Mouse (Mus musculus) embryonic fibroblast, embryonic 13.5 days (primary cell): ENCODE measurements around the gene Olfr373. TPM values are rescaled to one million over a fixed set of nuclear protein-coding genes. Genes with fewer than 3 reads are reported as not detected.
"Not testable (repeated sequence)": the region's sequence is repeated elsewhere in the genome, so short reads cannot be mapped to it uniquely, and the experiment has no call there.

Source experiments
- H3K27ac ChIP-seq: 2 replicates; pipeline ENCODE4 v1.5.1; 2012; ENCODE audit warnings: low read length, control low read depth, inconsistent platforms; ENCODE audit not compliant: insufficient read depth
- H3K4me1 ChIP-seq: 2 replicates; pipeline ENCODE4 v1.6.1; 2011; ENCODE audit warnings: low read length; ENCODE audit not compliant: control insufficient read depth, insufficient read depth
- H3K4me3 ChIP-seq: 2 replicates; pipeline ENCODE4 v1.5.1; 2011; ENCODE audit warnings: mild to moderate bottlenecking, control low read depth, low read length; ENCODE audit not compliant: insufficient read depth
- CTCF ChIP-seq: IDR thresholded peaks from 2 replicates; pipeline ENCODE4 v1.5.1; 2011; ENCODE audit warnings: mild to moderate bottlenecking, control low read depth, low read length, moderate library complexity, borderline replicate concordance; ENCODE audit not compliant: insufficient read depth
- POLR2A ChIP-seq: IDR thresholded peaks from 2 replicates; pipeline ENCODE4 v1.6.1; 2011; ENCODE audit warnings: low read depth, mild to moderate bottlenecking, control low read depth, low read length, moderate library complexity
- polyA plus RNA-seq: library from polyadenylated mRNA; stranded (reverse); fragments of >200 nt; gene quantifications from 2 replicates; pipeline ENCODE4 v1.2.4, GENCODE M21; 2011; ENCODE audit warnings: low read depth; ENCODE audit not compliant: missing spikeins, insufficient read length

Gene Olfr373
- polyA plus RNA-seq: not detected in 2 replicates

- H3K4me3 ChIP-seq, H3K27ac ChIP-seq, H3K4me1 ChIP-seq: not testable (repeated sequence)
These were observed at the start of gene Olfr373 for GRCm38 (mm10) chr8:72082877-72083276. Gene Olfr373 (plus strand): TSS chr8:72083177.

- not testable (repeated sequence) for H3K4me1 ChIP-seq, H3K27ac ChIP-seq
These were observed 42.1 kb upstream of the Olfr373 start, which contains the start of gene Olfr372 for GRCm38 (mm10) chr8:72040918-72041317. Gene Olfr372 (plus strand): TSS chr8:72041218.

GRCm38 (mm10) chr8:72042493-72042892 is 40.5 kb upstream of the Olfr373 start:
- no peak overlapping the region for H3K27ac ChIP-seq
- H3K4me1 ChIP-seq: no peaks in the 10 kb centered on the region
- no peak overlapping the region for H3K4me3 ChIP-seq
- no peak for TF ChIP-seq CTCF
- no peak for TF ChIP-seq POLR2A

More at GRCm38 (mm10) chr8:72040918-72041317, 42.1 kb upstream of the Olfr373 start, which contains the start of gene Olfr372:
- not testable (repeated sequence) for H3K4me3 ChIP-seq

GRCm38 (mm10) chr8:72054633-72055032 is 28.3 kb upstream of the Olfr373 start:
- not testable (repeated sequence) for H3K27ac ChIP-seq, H3K4me3 ChIP-seq, H3K4me1 ChIP-seq

- not testable (repeated sequence) for H3K27ac ChIP-seq, H3K4me3 ChIP-seq, H3K4me1 ChIP-seq
These were observed 25.3 kb upstream of the Olfr373 start for GRCm38 (mm10) chr8:72057643-72058042.

- not testable (repeated sequence) for H3K4me1 ChIP-seq, H3K27ac ChIP-seq, H3K4me3 ChIP-seq
These were observed 16.1 kb upstream of the Olfr373 start for GRCm38 (mm10) chr8:72066819-72067399.

GRCm38 (mm10) chr8:72084744-72085143 is 1.8 kb downstream of the Olfr373 start:
- no peaks in the 10 kb centered on the region for H3K4me1 ChIP-seq
- H3K4me3 ChIP-seq: no peak overlapping the region
- no peak for TF ChIP-seq POLR2A
- no peak for TF ChIP-seq CTCF
- H3K27ac ChIP-seq: no peak overlapping the region

- not testable (repeated sequence) for H3K27ac ChIP-seq, H3K4me3 ChIP-seq, H3K4me1 ChIP-seq
These were observed 4.6 kb downstream of the Olfr373 start for GRCm38 (mm10) chr8:72087611-72088010.

GRCm38 (mm10) chr8:72096721-72097120 is 13.7 kb downstream of the Olfr373 start:
- H3K27ac ChIP-seq, H3K4me1 ChIP-seq, H3K4me3 ChIP-seq: not testable (repeated sequence)

GRCm38 (mm10) chr8:72099377-72100103 is 16.6 kb downstream of the Olfr373 start:
- not testable (repeated sequence) for H3K4me1 ChIP-seq, H3K4me3 ChIP-seq, H3K27ac ChIP-seq

GRCm38 (mm10) chr8:72105165-72105564 is 22.2 kb downstream of the Olfr373 start:
- Histone ChIP-seq H3K4me1 (no peaks in the 10 kb centered on the region), H3K27ac (no peak overlapping the region), H3K4me3 (no peak overlapping the region)
- peak; percentile 38; the same call in 1 of the 2 replicates for TF ChIP-seq CTCF
- no peak for TF ChIP-seq POLR2A

GRCm38 (mm10) chr8:72106740-72107139 is 23.8 kb downstream of the Olfr373 start, which contains the start of gene Olfr374:
Gene Olfr374 (plus strand): TSS chr8:72107040.
- Histone ChIP-seq H3K4me1 (no peaks in the 10 kb centered on the region), H3K27ac (no peak within 1 kb of the TSS), H3K4me3 (no peak within 1 kb of the TSS)
- TF ChIP-seq POLR2A (no peak), CTCF (no peak)
